Mouse (Mus musculus): Measurements from ENCODE around the gene Gm17364. TPM values are rescaled to one million over a fixed set of nuclear protein-coding genes. Genes with fewer than 3 reads are reported as not detected.

Gm17364 gene
- polyA plus RNA-seq, 1 experiment = not detected

DNA sequence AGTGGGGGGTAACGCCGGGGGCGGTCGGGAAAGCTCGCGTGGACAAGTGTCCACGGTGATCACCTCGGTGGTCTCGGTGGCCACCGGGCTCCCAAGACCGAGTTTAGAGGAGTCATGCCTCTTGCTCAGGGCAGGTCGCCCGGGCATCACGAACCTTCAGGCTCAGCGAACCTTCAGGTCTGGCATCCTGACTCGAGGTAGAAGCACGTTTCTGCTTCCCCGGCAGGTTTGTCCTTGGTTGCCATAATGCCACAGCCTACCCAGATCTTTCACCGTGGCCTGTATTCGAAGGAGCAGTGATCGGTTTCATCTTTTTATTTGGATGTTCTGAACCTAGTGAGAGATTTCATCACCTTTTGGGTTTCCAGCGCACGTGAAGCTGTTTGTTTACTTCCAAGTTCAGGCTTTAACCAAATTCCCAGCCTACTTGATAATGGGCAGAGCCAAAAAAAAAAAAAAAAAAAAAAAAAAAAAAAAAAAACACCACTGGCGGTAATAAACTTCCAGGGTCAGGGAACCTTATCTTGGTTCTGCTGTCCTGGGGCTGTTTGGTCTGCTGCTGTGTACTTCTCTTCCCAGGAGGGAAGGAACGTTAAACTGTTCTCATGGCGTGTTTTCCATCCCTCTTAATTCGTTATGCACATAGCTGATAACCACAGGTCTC, 23.3 kb downstream of the Gm17364 start:
- DNase-seq (ENCODE audit: low read depth) = peak; percentile 56

GRCm38 (mm10) chr13:41249538-41250317, 24.0 kb downstream of the Gm17364 start, which contains the start of gene Smim13:
TSS of gene Smim13 (plus strand) at chr13:41249844.
- TF ChIP-seq POLR2A (IDR thresholded peaks at IDR 0.05; ENCODE audit: borderline replicate concordance, extremely low read depth, insufficient read depth, insufficient read length, poor library complexity, severe bottlenecking) = peak; percentile 31; the same call in 1 of the 2 replicates
- peak; percentile 48 for TF ChIP-seq CTCF (IDR thresholded peaks at IDR 0.05; ENCODE audit: borderline replicate concordance, extremely low read depth, insufficient read depth, insufficient read length)
- DNase-seq (ENCODE audit: low read depth) = peak; percentile 99

More for the DNA sequence above, 23.3 kb downstream of the Gm17364 start:
- TF ChIP-seq CTCF (IDR thresholded peaks at IDR 0.05; ENCODE audit: borderline replicate concordance, extremely low read depth, insufficient read depth, insufficient read length) (no peak), POLR2A (IDR thresholded peaks at IDR 0.05; ENCODE audit: borderline replicate concordance, extremely low read depth, insufficient read depth, insufficient read length, poor library complexity, severe bottlenecking) (no peak)

GRCm38 (mm10) chr13:41248751-41249520, 24.8 kb downstream of the Gm17364 start:
- TF ChIP-seq CTCF (IDR thresholded peaks at IDR 0.05; ENCODE audit: borderline replicate concordance, extremely low read depth, insufficient read depth, insufficient read length) = no peak
- DNase-seq (ENCODE audit: low read depth) = no peak

GRCm38 (mm10) chr13:41244306-41244830, 29.4 kb downstream of the Gm17364 start:
- no peak for DNase-seq (ENCODE audit: low read depth)
- no peak for TF ChIP-seq POLR2A (IDR thresholded peaks at IDR 0.05; ENCODE audit: borderline replicate concordance, extremely low read depth, insufficient read depth, insufficient read length, poor library complexity, severe bottlenecking)
- no peak for TF ChIP-seq CTCF (IDR thresholded peaks at IDR 0.05; ENCODE audit: borderline replicate concordance, extremely low read depth, insufficient read depth, insufficient read length)

DNA sequence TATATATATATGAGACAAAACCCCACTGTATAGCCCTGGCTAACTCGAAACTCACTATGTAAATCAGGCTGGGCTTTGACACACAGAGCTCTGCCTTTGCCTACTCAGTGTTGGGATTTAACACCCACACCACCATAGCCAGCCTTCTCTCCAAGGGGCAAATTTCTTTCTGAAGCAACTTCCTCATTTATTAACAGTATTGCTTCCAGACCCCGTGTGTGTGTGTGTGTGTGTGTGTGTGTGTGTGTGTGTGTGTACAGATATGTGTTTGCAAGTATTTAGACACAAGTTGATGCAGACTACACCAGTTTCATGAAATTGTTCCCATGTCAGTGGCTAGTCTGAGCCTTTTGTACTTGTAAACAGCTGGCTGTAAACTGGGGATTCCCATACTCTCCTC, 32.2 kb downstream of the Gm17364 start:
- DNase-seq (ENCODE audit: low read depth) = no peak
- TF ChIP-seq POLR2A (IDR thresholded peaks at IDR 0.05; ENCODE audit: borderline replicate concordance, extremely low read depth, insufficient read depth, insufficient read length, poor library complexity, severe bottlenecking) (no peak), CTCF (IDR thresholded peaks at IDR 0.05; ENCODE audit: borderline replicate concordance, extremely low read depth, insufficient read depth, insufficient read length) (no peak)

DNA sequence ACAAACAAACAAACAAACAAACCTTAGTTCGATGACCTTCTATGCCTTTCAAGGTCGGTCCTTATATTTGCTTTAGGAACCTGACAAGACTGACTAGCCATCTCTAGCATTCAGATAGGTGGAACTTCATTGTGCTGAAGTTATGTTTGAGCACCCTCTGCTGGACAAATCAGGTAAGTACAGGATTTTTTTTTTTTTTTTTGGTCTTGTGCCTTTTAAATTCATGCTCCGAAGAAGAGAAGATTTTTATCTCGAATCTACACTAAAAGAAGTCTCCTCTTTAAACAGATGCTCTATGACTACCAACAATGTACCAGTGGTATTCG, 35.0 kb downstream of the Gm17364 start:
- TF ChIP-seq CTCF (IDR thresholded peaks at IDR 0.05; ENCODE audit: borderline replicate concordance, extremely low read depth, insufficient read depth, insufficient read length) (peak; percentile 51; the same call in 1 of the 2 replicates), POLR2A (IDR thresholded peaks at IDR 0.05; ENCODE audit: borderline replicate concordance, extremely low read depth, insufficient read depth, insufficient read length, poor library complexity, severe bottlenecking) (no peak)
- peak; percentile 88 for DNase-seq (ENCODE audit: low read depth)

- TF ChIP-seq CTCF (IDR thresholded peaks at IDR 0.05; ENCODE audit: borderline replicate concordance, extremely low read depth, insufficient read depth, insufficient read length) (no peak), POLR2A (IDR thresholded peaks at IDR 0.05; ENCODE audit: borderline replicate concordance, extremely low read depth, insufficient read depth, insufficient read length, poor library complexity, severe bottlenecking) (no peak)
- no peak for DNase-seq (ENCODE audit: low read depth)
These were observed 35.6 kb downstream of the Gm17364 start for GRCm38 (mm10) chr13:41238035-41238804.

GRCm38 (mm10) chr13:41235845-41236741, 37.7 kb downstream of the Gm17364 start:
- TF ChIP-seq CTCF (IDR thresholded peaks at IDR 0.05; ENCODE audit: borderline replicate concordance, extremely low read depth, insufficient read depth, insufficient read length) = no peak
- TF ChIP-seq POLR2A (IDR thresholded peaks at IDR 0.05; ENCODE audit: borderline replicate concordance, extremely low read depth, insufficient read depth, insufficient read length, poor library complexity, severe bottlenecking) = no peak
- DNase-seq (ENCODE audit: low read depth) = no peak

- no peak for TF ChIP-seq POLR2A (IDR thresholded peaks at IDR 0.05; ENCODE audit: borderline replicate concordance, extremely low read depth, insufficient read depth, insufficient read length, poor library complexity, severe bottlenecking)
- TF ChIP-seq CTCF (IDR thresholded peaks at IDR 0.05; ENCODE audit: borderline replicate concordance, extremely low read depth, insufficient read depth, insufficient read length) = no peak
- DNase-seq (ENCODE audit: low read depth) = no peak
These were observed 38.6 kb downstream of the Gm17364 start for GRCm38 (mm10) chr13:41235181-41235580.

GRCm38 (mm10) chr13:41233241-41233640, 40.5 kb downstream of the Gm17364 start:
- DNase-seq (ENCODE audit: low read depth) = no peak
- no peak for TF ChIP-seq CTCF (IDR thresholded peaks at IDR 0.05; ENCODE audit: borderline replicate concordance, extremely low read depth, insufficient read depth, insufficient read length)
- TF ChIP-seq POLR2A (IDR thresholded peaks at IDR 0.05; ENCODE audit: borderline replicate concordance, extremely low read depth, insufficient read depth, insufficient read length, poor library complexity, severe bottlenecking) = no peak

Measured in brain, embryonic 14.5 days (tissue).